Mouse (Mus musculus) kidney, adult 2 months (tissue): ENCODE data around the gene Cnr2.

Experiments
- CTCF ChIP-seq: fragments of 200-500 bp; conservative IDR thresholded peaks from 2 replicates; pipeline ENCODE4 v1.5.1; 2011; ENCODE audit warnings: low read depth, mild to moderate bottlenecking, control low read depth, low read length, moderate library complexity, mixed read lengths; ENCODE audit not compliant: insufficient read depth, insufficient read length
- POLR2A ChIP-seq: fragments of 200-500 bp; IDR thresholded peaks from one replicate; pipeline ENCODE4 v1.6.1; 2011; ENCODE audit warnings: low read depth, low read length, control low read depth

DNA sequence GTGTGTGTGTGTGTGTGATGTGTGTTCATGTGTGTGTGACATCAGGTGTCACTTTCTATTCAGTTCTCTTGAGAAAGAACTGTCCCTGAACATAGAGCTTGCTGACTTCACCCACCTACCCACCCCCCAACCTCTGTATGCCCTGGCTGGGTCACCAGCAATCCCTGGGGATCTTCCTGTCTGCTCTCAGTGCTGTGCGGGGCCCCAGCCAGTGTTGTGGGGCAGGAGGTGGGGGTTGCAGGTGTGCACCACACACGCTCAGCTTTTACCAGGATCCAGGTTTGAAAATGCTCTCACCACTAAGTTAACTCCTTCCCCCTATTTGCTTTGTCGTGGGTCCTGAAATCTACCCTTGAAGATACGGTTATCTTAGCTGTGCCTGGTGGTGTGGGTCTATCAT, 9.0 kb upstream of the Cnr2 start:
- TF ChIP-seq CTCF (no peak), POLR2A (no peak)
